Mouse (Mus musculus) liver, embryonic 18 days (tissue): ENCODE results near the gene Mfn2. TPM values are rescaled to one million over a fixed set of nuclear protein-coding genes. Genes with fewer than 3 reads are reported as not detected.

Experiments
- polyA plus RNA-seq: library from polyadenylated mRNA; depleted of rRNA; stranded (reverse); fragments of >200 nt; gene quantifications from 2 replicates; pipeline ENCODE4 v1.2.3, GENCODE M21; 2012; rRNA removed

Gene Mfn2
- 9.5 and 11.6 TPM in 2 replicates for polyA plus RNA-seq

DNA sequence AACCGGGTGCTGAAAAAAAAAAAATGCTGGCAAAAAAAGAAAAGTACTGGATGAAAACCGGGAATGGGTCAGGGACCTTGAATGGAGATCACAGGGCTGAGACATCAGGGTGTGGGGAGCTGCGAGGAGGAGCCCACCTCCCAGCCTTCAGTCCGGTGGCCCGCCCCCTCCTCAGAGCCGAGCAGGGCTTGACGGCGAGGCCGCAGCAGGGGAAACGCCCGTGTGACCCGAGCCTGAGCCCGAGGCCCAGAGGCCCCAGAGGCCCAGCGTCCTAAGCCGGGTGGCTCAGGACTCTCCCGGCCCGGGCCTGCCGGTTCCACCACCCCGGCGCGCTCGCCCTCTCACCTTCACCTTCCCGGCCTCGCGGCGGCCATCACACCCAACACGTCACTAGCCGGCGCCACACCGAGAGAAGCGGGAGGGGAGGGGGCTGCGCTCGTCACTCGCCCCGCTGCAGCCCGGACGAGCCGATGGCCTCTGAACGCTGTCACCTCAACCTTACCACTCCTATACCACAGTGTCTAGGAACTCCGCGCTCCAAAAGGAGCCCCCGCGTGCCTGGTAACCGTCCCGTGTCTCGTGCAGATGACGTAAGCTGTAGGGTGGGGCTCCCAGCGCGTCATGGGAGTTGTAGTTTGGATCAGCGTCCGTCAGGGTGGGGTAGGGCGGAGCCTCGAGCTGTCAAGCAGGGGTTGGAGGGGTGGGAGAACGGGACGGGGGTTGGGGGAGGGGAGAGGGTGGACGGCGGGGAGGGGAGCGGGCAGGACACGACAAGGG is at the start of gene Mfn2:
TSS of gene Mfn2 (minus strand) at position 392 of the 777 bp plus-strand sequence.

DNA sequence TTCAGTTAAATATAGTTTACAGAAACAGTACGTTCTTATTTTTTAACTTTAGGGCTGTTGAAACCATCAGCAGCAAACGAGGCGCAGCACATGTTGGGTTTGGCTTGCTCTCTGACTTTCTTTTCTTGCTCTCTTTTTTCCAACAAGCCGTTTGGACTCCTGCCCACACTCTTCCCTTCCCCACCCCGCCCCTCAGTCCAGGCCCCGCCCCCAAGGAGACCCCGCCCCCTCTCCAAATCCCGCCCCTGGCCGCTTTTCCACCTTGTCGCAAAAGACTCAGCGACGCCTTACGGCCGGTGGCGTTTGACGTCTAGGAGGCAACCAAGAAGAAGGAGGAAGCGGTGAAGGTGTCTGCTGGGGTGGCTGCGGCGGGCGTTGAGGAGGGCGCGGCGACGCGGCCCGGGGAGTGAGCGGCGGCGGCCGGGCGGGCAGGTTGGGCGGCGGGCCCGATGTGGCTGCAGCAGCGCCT is 36.1 kb upstream of the Mfn2 start, which contains the start of gene 2510039O18Rik:
TSS of gene 2510039O18Rik (plus strand) at position 320 of the 469 bp plus-strand sequence.

DNA sequence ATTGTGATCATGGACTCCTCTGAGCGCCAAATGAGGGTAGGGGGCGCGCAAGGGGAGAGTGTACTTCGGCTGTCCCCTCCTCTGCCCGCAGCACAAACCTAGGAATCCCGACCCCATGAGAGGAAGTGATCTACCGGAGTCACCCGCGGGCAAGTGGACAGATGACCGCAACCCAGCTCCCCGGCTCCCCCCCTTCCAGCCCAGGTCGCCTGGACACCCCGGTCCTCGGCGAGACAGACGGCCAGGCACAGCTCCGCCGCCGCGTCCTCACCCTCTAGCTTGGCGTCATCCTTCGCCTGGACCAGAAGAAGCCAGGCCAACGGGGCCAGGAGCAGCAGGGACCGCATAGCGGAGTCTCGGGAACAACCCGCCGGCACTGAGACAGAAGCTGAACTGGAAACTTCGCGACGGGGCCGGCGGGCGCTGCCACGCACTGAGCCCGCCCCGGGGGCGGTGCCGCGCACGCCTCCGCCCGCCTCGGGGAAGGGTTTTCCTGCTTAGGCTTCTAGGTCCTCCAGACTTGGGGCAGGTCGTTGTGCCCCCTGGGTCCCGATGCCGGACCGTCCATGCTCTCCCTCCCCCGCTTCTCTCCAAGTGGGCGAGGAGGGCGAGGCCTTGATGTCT is 31.9 kb upstream of the Mfn2 start, which contains the start of gene Plod1:
TSS of gene Plod1 (minus strand) at position 437 of the 624 bp plus-strand sequence.

DNA sequence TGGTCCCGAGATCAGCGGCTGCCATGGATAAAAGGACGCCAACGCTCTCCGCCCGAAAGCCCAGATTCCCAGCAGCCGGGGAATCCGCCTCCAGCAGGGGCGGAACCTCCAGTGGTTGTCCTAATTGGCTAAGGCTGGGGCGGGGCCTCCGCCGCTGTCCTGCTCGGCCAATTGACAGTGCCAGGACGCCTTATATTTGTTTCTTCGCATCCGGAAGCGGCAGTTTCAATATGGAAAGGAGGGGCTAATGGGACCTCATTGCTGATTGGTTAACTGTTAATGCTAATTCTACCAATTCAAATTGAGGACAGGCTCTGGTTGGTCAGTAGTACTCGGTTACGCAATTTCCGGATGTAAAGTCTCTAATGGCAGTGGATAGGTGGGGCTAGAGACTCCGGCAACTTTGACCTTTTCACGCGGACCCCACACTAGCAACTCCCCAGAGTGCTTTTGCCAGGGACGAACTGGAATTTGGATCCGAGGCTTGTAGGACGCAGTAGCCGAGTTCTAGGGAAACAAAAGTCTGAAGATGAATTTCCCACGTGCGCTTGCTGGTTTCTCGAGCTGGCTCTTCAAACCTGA is 36.0 kb downstream of the Mfn2 start, which contains the start of the genes Miip and Fv1:
TSS of gene Miip (minus strand) at position 367 of the 582 bp plus-strand sequence.
TSS of gene Fv1 (plus strand) at position 530 of the 582 bp plus-strand sequence.

DNA sequence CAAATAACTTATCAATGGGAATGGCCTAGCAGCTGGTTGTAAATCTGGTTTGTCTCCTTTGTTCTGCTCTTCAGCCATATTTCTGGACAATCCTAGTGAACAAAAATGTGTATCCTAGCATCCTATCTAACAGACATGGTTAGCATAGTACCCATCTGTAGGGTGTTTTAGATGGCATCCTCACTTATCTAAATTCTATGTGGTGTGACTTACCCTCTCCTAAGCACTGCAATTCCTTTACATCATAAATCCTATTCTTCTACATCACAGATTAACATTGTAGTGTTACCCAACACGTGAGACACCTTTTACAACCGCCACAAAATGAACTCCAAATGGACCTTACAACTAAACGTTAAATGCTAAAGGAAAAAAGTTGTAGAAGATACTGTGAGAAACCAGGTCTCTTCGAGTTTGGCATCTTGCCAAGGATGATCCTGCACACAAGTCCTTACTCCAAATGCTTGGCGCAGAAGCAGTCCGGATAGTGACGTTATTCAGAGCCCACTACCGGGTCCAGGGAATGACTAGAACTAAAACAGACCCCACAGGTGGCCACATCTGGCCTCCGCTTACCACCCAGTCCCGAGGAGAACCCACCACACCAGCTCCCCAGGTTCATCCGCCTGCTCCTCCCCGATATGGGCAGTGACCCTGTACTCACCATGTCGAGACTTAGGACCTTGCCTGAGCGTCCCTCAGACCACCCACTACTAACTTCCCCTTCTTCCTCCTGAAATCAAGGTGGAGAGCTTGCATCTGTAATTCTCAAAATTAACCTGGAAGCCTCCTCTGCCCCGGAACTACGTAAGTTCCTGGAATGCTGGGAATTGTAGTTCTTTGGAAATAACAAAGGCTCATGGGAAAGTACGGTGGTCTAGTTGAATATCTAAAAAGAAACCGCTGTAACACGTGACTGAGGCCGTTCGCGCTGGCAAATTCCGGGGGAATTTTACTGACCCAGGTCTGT is 56.6 kb downstream of the Mfn2 start, which contains the start of gene Zfp933:
TSS of gene Zfp933 (minus strand) at position 753 of the 970 bp plus-strand sequence.

Other genes starting within 250 kb of the Mfn2 start
- gene Zfp534, start 202.2 kb downstream of the Mfn2 start, polyA plus RNA-seq = 0.01 TPM in 1 of 2 replicates, not detected in the other
- gene Zfp984, start 94.9 kb downstream of the Mfn2 start, polyA plus RNA-seq = 2.3 TPM in 2 replicates
- gene Zfp933, start 56.3 kb downstream of the Mfn2 start, polyA plus RNA-seq = 1.2 and 1.3 TPM in 2 replicates
- gene Miip, start 35.9 kb downstream of the Mfn2 start, polyA plus RNA-seq = 26.8 and 33.3 TPM in 2 replicates
- 2.0 and 2.9 TPM in 2 replicates for gene Fv1, start 35.7 kb downstream of the Mfn2 start, polyA plus RNA-seq
- gene Plod1, start 32.1 kb upstream of the Mfn2 start, polyA plus RNA-seq = 17.1 and 17.6 TPM in 2 replicates
- gene 2510039O18Rik, start 36.2 kb upstream of the Mfn2 start, polyA plus RNA-seq = 20.5 and 23.8 TPM in 2 replicates
- gene Nppb, start 81.1 kb upstream of the Mfn2 start, polyA plus RNA-seq = not detected in 2 replicates
- gene Nppa, start 96.0 kb upstream of the Mfn2 start, polyA plus RNA-seq = not detected in 2 replicates
- gene Clcn6, start 134.1 kb upstream of the Mfn2 start, polyA plus RNA-seq = 3.3 and 3.8 TPM in 2 replicates
- gene Mthfr, start 134.4 kb upstream of the Mfn2 start, polyA plus RNA-seq = 16.6 and 18.3 TPM in 2 replicates
- gene Agtrap, start 183.3 kb upstream of the Mfn2 start, polyA plus RNA-seq = 5.1 and 5.6 TPM in 2 replicates
- 12.2 and 13.0 TPM in 2 replicates for gene Mad2l2, start 225.7 kb upstream of the Mfn2 start, polyA plus RNA-seq
- 0.14 and 0.17 TPM in 2 replicates for gene Draxin, start 226.0 kb upstream of the Mfn2 start, polyA plus RNA-seq
- 18.9 and 23.5 TPM in 2 replicates for gene Fbxo6, start 247.4 kb upstream of the Mfn2 start, polyA plus RNA-seq